Mouse (Mus musculus) 3134 (cell line): ENCODE data around the gene Fbxw2.
"Not testable (repeated sequence)": the region's sequence is repeated elsewhere in the genome, so short reads cannot be mapped to it uniquely, and the experiment has no call there.

ENCODE experiments used
- DNase-seq: peaks from one replicate; pipeline ENCODE4 v3.0.0-alpha.2; 2011; ENCODE audit warnings: low spot score; ENCODE audit not compliant: insufficient read length; ENCODE audit errors: extremely low read depth

Gene Fbxw2

GRCm38 (mm10) chr2:34825827-34826459, at the start of gene Fbxw2:
Fbxw2 (minus strand) TSS chr2:34826311.
- peak; percentile 97 for DNase-seq

- DNase-seq, result no peak
These were observed 48.8 kb upstream of the Fbxw2 start, which contains the start of gene Psmd5 for GRCm38 (mm10) chr2:34874816-34875345. Psmd5 (minus strand) TSS chr2:34874968.

GRCm38 (mm10) chr2:34874271-34874670, 48.2 kb upstream of the Fbxw2 start, which contains the start of gene Cutal:
Cutal (plus strand) TSS chr2:34874396.
- no peak for DNase-seq

GRCm38 (mm10) chr2:34870520-34871474, 44.7 kb upstream of the Fbxw2 start:
- DNase-seq, result peak; percentile 96

GRCm38 (mm10) chr2:34869680-34870079, 43.6 kb upstream of the Fbxw2 start:
- DNase-seq, result peak; percentile 63

- DNase-seq, result no peak
These were observed 31.6 kb upstream of the Fbxw2 start for GRCm38 (mm10) chr2:34857728-34858127.

- no peak for DNase-seq
These were observed 29.2 kb upstream of the Fbxw2 start for GRCm38 (mm10) chr2:34855265-34855664.

- DNase-seq, result no peak
These were observed 21.6 kb upstream of the Fbxw2 start for GRCm38 (mm10) chr2:34847702-34848101.

GRCm38 (mm10) chr2:34843211-34843939, 17.3 kb upstream of the Fbxw2 start:
- peak; percentile 55 for DNase-seq

- DNase-seq, result no peak
These were observed 15.6 kb upstream of the Fbxw2 start for GRCm38 (mm10) chr2:34841706-34842105.

GRCm38 (mm10) chr2:34840143-34840542, 14.0 kb upstream of the Fbxw2 start:
- not testable (repeated sequence) for DNase-seq

GRCm38 (mm10) chr2:34835669-34836068, 9.6 kb upstream of the Fbxw2 start:
- no peak for DNase-seq

GRCm38 (mm10) chr2:34833624-34834023, 7.5 kb upstream of the Fbxw2 start:
- DNase-seq, result no peak

- DNase-seq, result not testable (repeated sequence)
These were observed 6.8 kb upstream of the Fbxw2 start, which contains the start of gene Gm34653 for GRCm38 (mm10) chr2:34832766-34833457. Gm34653 (plus strand) TSS chr2:34833007.

GRCm38 (mm10) chr2:34830066-34830465, 4.0 kb upstream of the Fbxw2 start:
- not testable (repeated sequence) for DNase-seq

GRCm38 (mm10) chr2:34828026-34828425, 1.9 kb upstream of the Fbxw2 start:
- DNase-seq, result no peak

- DNase-seq, result no peak
These were observed 1.5 kb upstream of the Fbxw2 start for GRCm38 (mm10) chr2:34827591-34827990.

- DNase-seq, result no peak
These were observed 535 bp upstream of the Fbxw2 start for GRCm38 (mm10) chr2:34826460-34827231.

GRCm38 (mm10) chr2:34818492-34818891, 7.6 kb downstream of the Fbxw2 start:
- DNase-seq, result no peak
